Mouse (Mus musculus): ENCODE measurements around the gene Lrrc51. TPM values are rescaled to one million over a fixed set of nuclear protein-coding genes. Genes with fewer than 3 reads are reported as not detected.

The Lrrc51 gene
- polyA plus RNA-seq, 1 experiment from 2014 or later = 10.3 TPM

DNA sequence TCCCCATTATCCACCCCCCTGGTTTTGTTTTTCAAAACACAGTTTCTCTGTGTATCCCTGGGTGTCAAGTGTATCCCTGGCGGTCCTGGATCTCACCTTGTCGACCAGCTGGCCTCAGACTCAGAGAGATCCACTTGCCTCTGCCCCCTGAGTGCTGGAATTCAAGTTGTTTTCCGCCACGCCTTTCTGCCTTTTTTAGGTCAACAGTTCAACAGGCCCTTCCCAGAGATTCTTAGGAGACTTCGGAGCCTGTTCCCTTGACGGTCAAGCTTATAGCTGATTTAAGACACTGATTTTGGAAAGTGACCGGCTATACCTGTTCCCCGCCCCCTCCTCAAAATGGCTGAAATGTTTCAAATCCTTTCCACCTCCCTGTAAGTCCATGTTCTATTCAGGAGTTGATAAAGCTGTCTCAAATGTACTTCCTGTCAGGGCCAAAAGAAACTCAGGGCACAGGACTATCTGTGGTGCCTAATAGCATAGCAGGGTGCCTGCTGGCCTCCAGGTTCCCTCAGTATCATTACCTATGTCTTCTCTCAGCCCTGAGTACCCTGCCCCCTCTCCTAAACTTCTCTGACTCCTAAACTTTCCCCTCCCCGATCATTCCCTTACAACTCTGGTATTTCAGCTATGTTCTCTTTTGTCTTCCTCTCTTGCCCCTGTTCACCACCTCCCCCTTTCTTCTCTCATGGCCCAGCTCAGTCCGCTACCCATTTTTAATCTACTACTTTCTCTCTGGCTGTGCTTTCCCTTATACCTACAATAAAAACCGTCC lies 67.0 kb downstream of the Lrrc51 start:
- H3K9me3 ChIP-seq (replicated peaks; ENCODE audit: control insufficient read depth, low read length) = no peaks in the 10 kb centered on the region
- H3K9ac ChIP-seq (ENCODE audit: low read length) = no peak overlapping the region
- H3K27ac ChIP-seq (ENCODE audit: low read length) = no peak overlapping the region
- H3K36me3 ChIP-seq (ENCODE audit: control insufficient read depth, insufficient read depth, low read length) = no peaks in the 10 kb centered on the region
- H3K4me3 ChIP-seq (replicated peaks; ENCODE audit: low read length) = no peak overlapping the region
- no peak overlapping the region for H3K4me2 ChIP-seq (ENCODE audit: low read depth, low read length)
- WGBS = 77% methylated on average over 11 of the region's 11 CpGs
- H3K4me1 ChIP-seq (ENCODE audit: control insufficient read depth, insufficient read depth, low read length) = no peaks in the 10 kb centered on the region
- no peaks in the 10 kb centered on the region for H3K27me3 ChIP-seq (ENCODE audit: control insufficient read depth, insufficient read depth, low read length)
- ATAC-seq (ENCODE audit: insufficient read depth, low FRiP score) = no peak

DNA sequence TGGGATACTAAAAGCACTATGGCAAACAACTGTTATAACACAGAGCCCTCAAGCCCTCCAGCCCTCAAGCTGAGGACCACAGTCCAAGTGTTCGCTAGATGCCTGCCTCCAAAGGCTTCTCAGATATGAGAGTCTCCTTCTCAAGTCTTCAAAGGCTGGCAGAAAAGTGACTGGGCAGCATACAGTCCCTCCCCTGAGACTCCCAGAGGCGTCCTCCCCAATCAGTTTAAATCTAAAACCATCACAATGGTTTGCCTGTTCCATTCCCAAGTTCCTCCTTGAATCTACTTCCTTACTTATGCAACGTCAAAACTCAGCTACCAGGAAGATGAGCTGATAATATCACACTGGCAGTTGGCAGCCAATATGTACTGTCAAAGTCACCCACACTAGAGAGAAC lies 70.3 kb downstream of the Lrrc51 start, which contains the start of gene Anapc15:
Gene Anapc15, plus strand, starts transcription at position 301 of the 400 bp plus-strand sequence.
- Histone ChIP-seq H3K4me2 (ENCODE audit: low read depth, low read length) (no peak within 1 kb of the TSS), H3K9ac (ENCODE audit: low read length) (no peak within 1 kb of the TSS), H3K9me3 (replicated peaks; ENCODE audit: control insufficient read depth, low read length) (no peaks in the 10 kb centered on the region), H3K27ac (ENCODE audit: low read length) (no peak within 1 kb of the TSS), H3K4me1 (ENCODE audit: control insufficient read depth, insufficient read depth, low read length) (no peaks in the 10 kb centered on the region; the same call in 1 of the 2 replicates), H3K36me3 (ENCODE audit: control insufficient read depth, insufficient read depth, low read length) (no peaks in the 10 kb centered on the region), H3K4me3 (replicated peaks; ENCODE audit: low read length) (no peak within 1 kb of the TSS), H3K27me3 (ENCODE audit: control insufficient read depth, insufficient read depth, low read length) (no peaks in the 10 kb centered on the region)
- no peak for ATAC-seq (ENCODE audit: insufficient read depth, low FRiP score)
- 65% methylated on average over 3 of the region's 3 CpGs for WGBS

Small RNAs within 50 kb of the gene (microRNA-seq; reads per million reads assigned to microRNA genes)
- gene Gm22655 = not detected

Other genes starting within 250 kb of the Lrrc51 start
- gene Phox2a, start 115.6 kb downstream of the Lrrc51 start, polyA plus RNA-seq (2015; fragmentation: Nextera tagmentation; extraction: Ambion mirVana) = 2.0 and 2.6 TPM in 2 replicates
- 27.8 and 34.1 TPM in 2 replicates for gene Inppl1, start 95.7 kb downstream of the Lrrc51 start, polyA plus RNA-seq (2015; fragmentation: Nextera tagmentation; extraction: Ambion mirVana)
- 1.8 and 2.0 TPM in 2 replicates for gene Folr2, start 76.7 kb downstream of the Lrrc51 start, polyA plus RNA-seq (2015; fragmentation: Nextera tagmentation; extraction: Ambion mirVana)
- 55.9 and 57.7 TPM in 2 replicates for gene Anapc15, start 70.2 kb downstream of the Lrrc51 start, polyA plus RNA-seq (2015; fragmentation: Nextera tagmentation; extraction: Ambion mirVana)
- gene Folr1, start 63.1 kb downstream of the Lrrc51 start, polyA plus RNA-seq (2015; fragmentation: Nextera tagmentation; extraction: Ambion mirVana) = 9.2 and 14.3 TPM in 2 replicates
- 147 and 149 TPM in 2 replicates for gene Lamtor1, start 28.0 kb downstream of the Lrrc51 start, polyA plus RNA-seq (2015; fragmentation: Nextera tagmentation; extraction: Ambion mirVana)
- 0.21 and 1.2 TPM in 2 replicates for gene Tomt, start 27.5 kb downstream of the Lrrc51 start, polyA plus RNA-seq (2015; fragmentation: Nextera tagmentation; extraction: Ambion mirVana)
- gene Numa1, start 216 bp upstream of the Lrrc51 start, polyA plus RNA-seq (2015; fragmentation: Nextera tagmentation; extraction: Ambion mirVana) = 60.9 and 64.3 TPM in 2 replicates
- 2.6 and 3.3 TPM in 2 replicates for gene Il18bp, start 84.8 kb upstream of the Lrrc51 start, polyA plus RNA-seq (2015; fragmentation: Nextera tagmentation; extraction: Ambion mirVana)
- 27.0 and 31.7 TPM in 2 replicates for gene Rnf121, start 131.6 kb upstream of the Lrrc51 start, polyA plus RNA-seq (2015; fragmentation: Nextera tagmentation; extraction: Ambion mirVana)
- 28.2 and 28.9 TPM in 2 replicates for gene Xndc1, start 131.6 kb upstream of the Lrrc51 start, polyA plus RNA-seq (2015; fragmentation: Nextera tagmentation; extraction: Ambion mirVana)
- 0.84 and 1.1 TPM in 2 replicates for gene Xntrpc, start 131.8 kb upstream of the Lrrc51 start, polyA plus RNA-seq (2015; fragmentation: Nextera tagmentation; extraction: Ambion mirVana)
- not detected in 2 replicates for gene Trpc2, start 149.2 kb upstream of the Lrrc51 start, polyA plus RNA-seq (2015; fragmentation: Nextera tagmentation; extraction: Ambion mirVana)
- 0.36 and 7.1 TPM in 2 replicates for gene Art1, start 167.8 kb upstream of the Lrrc51 start, polyA plus RNA-seq (2015; fragmentation: Nextera tagmentation; extraction: Ambion mirVana)
- gene Art5, start 175.6 kb upstream of the Lrrc51 start, polyA plus RNA-seq (2015; fragmentation: Nextera tagmentation; extraction: Ambion mirVana) = 0.34 and 0.77 TPM in 2 replicates
- not detected in 2 replicates for gene Chrna10, start 182.9 kb upstream of the Lrrc51 start, polyA plus RNA-seq (2015; fragmentation: Nextera tagmentation; extraction: Ambion mirVana)